7 mouse cellular contexts compared by ENCODE assay signal in the genomic region with DNA sequence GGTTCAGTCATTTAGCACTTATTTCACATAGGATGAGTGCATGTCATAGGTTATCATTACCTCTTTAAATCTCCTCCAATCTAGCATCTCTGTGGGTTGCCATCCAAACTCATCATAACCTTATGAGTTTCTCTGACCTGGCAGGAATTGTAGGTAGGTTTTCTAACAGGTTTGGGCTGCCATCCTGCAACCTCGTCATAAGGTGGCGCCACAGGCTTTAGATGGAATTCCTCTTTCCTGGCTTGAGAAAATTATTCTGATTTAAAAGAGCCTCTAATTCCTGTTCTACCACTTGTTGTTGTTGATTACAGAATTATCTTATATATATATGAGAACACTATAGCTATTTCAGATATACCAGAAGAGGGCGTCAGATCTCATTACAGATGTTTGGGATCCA. TPM values are rescaled to one million over a fixed set of nuclear protein-coding genes. Genes with fewer than 3 reads are reported as not detected.
A peak's percentile ranks its signal among the peaks of the same experiment; 100 is the strongest.
DNase-seq lines count a peak whose midpoint lies in the region; TF ChIP-seq lines count a peak whose summit lies in the region.

No protein-coding gene starts in this region.

- peak in 1 of 2 experiments; percentile 62 for DNase-seq in heart, adult 2 months
- no peak for DNase-seq in heart, adult 8-10 months (ENCODE audit: low spot score)
- DNase-seq in lung, adult 2 months, result peak; percentile 45
- DNase-seq in lung, postnatal 25 days (ENCODE audit: low spot score), result no peak
- peak; percentile 45 for DNase-seq in ZHBTc4 (ENCODE audit: low read depth, low spot score)
- DNase-seq in Muller cell, postnatal 12 days (ENCODE audit: inconsistent ontology term), result no peak

- 18% methylated on average over 3 of the region's 3 CpGs for WGBS in heart, adult 2 months
- 22% methylated on average over 3 of the region's 3 CpGs for WGBS in lung, adult 2 months
- WGBS in small intestine, adult 2 months, result 21% methylated on average over 3 of the region's 3 CpGs

- no peak for TF ChIP-seq POLR2A in heart, adult 2 months (IDR thresholded peaks at IDR 0.05; ENCODE audit: insufficient read depth, low read depth, low read length)
- no peak for TF ChIP-seq POLR2A in lung, adult 2 months (IDR thresholded peaks at IDR 0.05; ENCODE audit: borderline replicate concordance, extremely low read depth, low read depth, low read length)
- TF ChIP-seq POLR2A in small intestine, adult 2 months (IDR thresholded peaks at IDR 0.05; ENCODE audit: low read depth, low read length), result no peak

- H3K79me2 ChIP-seq in heart, adult 2 months (replicated peaks; ENCODE audit: control insufficient read depth, insufficient read depth, low read length), result no peaks in the 10 kb centered on the region

- H3K27me3 ChIP-seq in heart, adult 2 months (ENCODE audit: control insufficient read depth, insufficient read depth, low read length), result no peaks in the 10 kb centered on the region
- H3K27me3 ChIP-seq in small intestine, adult 2 months (ENCODE audit: control insufficient read depth, insufficient read depth, low read length), result no peaks in the 10 kb centered on the region

- TF ChIP-seq EP300 in heart, adult 2 months (IDR thresholded peaks at IDR 0.05; ENCODE audit: insufficient read depth, low read depth, low read length), result 0 out of 2 replicates have a peak, but pooled peaks have one; percentile 25

- H3K27ac ChIP-seq in heart, adult 2 months, result no peak overlapping the region
- no peak overlapping the region for H3K27ac ChIP-seq in small intestine, adult 2 months (ENCODE audit: insufficient read depth, low read depth, low read length)

- no peak overlapping the region for H3K9ac ChIP-seq in heart, adult 2 months (ENCODE audit: low read depth, low read length)

- peak; percentile 96 for TF ChIP-seq CTCF in heart, adult 2 months (IDR thresholded peaks at IDR 0.05)
- TF ChIP-seq CTCF in lung, adult 2 months (IDR thresholded peaks at IDR 0.05; ENCODE audit: insufficient read depth, low read length), result peak; percentile 78
- peak; percentile 46; the same call in 1 of the 2 replicates for TF ChIP-seq CTCF in small intestine, adult 2 months (IDR thresholded peaks at IDR 0.05; ENCODE audit: extremely low read depth, insufficient read length, insufficient replicate concordance, low read depth, low read length)

- intact Hi-C loops in heart, adult 2 months (cut with DNase I), result loop anchor here (1.0 to 5.0 kb wide), 3 partner anchors 139 to 221 kb away; no protein-coding TSS in a partner anchor

- no peaks in the 10 kb centered on the region for H3K4me1 ChIP-seq in heart, adult 2 months (ENCODE audit: control insufficient read depth, insufficient read depth, low read length)
- no peaks in the 10 kb centered on the region for H3K4me1 ChIP-seq in lung, adult 2 months (ENCODE audit: control insufficient read depth, insufficient read depth, low read length)
- H3K4me1 ChIP-seq in small intestine, adult 2 months (ENCODE audit: control insufficient read depth, insufficient read depth, insufficient read length, low read length), result no peaks in the 10 kb centered on the region

- no peaks in the 10 kb centered on the region for H3K36me3 ChIP-seq in heart, adult 2 months (ENCODE audit: control insufficient read depth, insufficient read depth, low read length)
- no peaks in the 10 kb centered on the region for H3K36me3 ChIP-seq in small intestine, adult 2 months (ENCODE audit: control insufficient read depth, insufficient read depth, low read length)

- no peak overlapping the region for H3K4me3 ChIP-seq in heart, adult 2 months
- H3K4me3 ChIP-seq in lung, adult 2 months (replicated peaks; ENCODE audit: extremely low read depth, low read depth, low read length), result no peak overlapping the region
- no peak overlapping the region for H3K4me3 ChIP-seq in small intestine, adult 2 months (ENCODE audit: low read depth, low read length)

RNA-seq across cellular contexts. Expression of a gene that starts 34.5 kb away (rescaled TPM):
- total RNA-seq in heart, adult 2 months (2021), result 1 to 10 TPM; 3.0 to 5.7 TPM
- polyA plus RNA-seq in heart, adult 2 months (2012; rRNA removed), result 9.1 and 12.6 TPM in 2 replicates
- 10 to 100 TPM in 2 of 4 experiments, 1 to 10 TPM in 2; 2.4 to 26.4 (median 15.7) TPM for total RNA-seq in heart, adult 8-10 months (2022)
- polyA plus RNA-seq in lung, adult 2 months (2012; rRNA removed), result 37.8 and 55.0 TPM in 2 replicates
- 103 and 283 TPM in 2 replicates for polyA plus RNA-seq in small intestine, adult 2 months (2012; rRNA removed)

Comparison
In these comparisons a context has a peak if more than half of its experiments do, and no peak if none do; other contexts are left out.
1. DNase-seq: peak in lung, adult 2 months (single experiment) and ZHBTc4 (single experiment); none in heart, adult 8-10 months (single experiment), lung, postnatal 25 days (single experiment) and Muller cell, postnatal 12 days (single experiment).
2. CTCF ChIP-seq: peak in every context shown above with its lines; median percentile 96 in heart, adult 2 months; 78 in lung, adult 2 months; 46 in small intestine, adult 2 months.